Mouse (Mus musculus): ENCODE data around the gene Ttc24.

DNA sequence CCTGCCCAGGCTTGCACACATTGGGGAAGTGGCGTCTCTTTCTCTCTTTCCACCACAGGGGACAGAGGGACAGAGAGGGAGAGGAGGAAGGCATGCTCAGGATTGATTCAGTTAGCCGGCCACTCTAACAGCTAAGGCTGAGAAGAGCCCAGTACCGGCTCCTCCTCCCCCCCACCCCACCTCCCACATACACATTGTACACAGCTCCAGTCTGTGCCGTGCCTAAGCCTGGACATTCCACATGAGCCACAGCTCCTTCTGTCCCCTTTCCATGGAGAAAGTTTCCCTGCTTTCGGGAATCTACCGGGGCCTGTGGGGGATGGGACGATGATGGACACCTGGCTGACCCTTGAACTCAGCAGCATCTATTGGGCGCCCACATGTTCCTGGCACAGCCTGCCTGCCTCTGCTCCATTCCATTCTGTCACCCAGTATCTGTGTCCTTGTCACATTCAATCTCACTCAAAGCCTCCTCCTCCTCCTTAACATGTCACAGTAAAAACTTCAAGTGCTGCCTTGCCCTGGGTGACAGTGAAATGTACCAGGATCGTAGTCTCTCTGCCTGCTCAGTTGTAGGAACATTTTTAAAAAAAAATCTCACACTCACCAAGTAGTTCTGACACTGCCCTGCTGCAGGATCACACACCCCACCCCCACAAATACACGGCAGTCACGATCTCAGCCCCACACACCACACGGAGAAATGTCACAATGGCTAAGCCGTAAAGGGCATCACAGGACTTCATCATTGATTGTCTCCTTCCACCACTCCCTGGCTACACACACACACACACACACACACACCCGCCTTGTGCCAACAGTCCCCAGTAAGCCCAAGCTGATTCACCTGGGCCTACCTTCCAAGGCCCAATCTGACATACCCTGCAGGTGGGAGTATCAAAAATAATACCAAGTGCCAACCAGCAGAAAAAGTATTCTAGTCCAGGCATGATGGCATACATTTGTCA, 43.3 kb upstream of the Ttc24 start:
- TF ChIP-seq MAFK (IDR thresholded peaks at IDR 0.05; ENCODE audit: insufficient read depth, low read depth, low read length) = no peak
- TF ChIP-seq HCFC1 (IDR thresholded peaks at IDR 0.05; ENCODE audit: borderline replicate concordance, insufficient read depth, low read length) = no peak
